In the genomic region with DNA sequence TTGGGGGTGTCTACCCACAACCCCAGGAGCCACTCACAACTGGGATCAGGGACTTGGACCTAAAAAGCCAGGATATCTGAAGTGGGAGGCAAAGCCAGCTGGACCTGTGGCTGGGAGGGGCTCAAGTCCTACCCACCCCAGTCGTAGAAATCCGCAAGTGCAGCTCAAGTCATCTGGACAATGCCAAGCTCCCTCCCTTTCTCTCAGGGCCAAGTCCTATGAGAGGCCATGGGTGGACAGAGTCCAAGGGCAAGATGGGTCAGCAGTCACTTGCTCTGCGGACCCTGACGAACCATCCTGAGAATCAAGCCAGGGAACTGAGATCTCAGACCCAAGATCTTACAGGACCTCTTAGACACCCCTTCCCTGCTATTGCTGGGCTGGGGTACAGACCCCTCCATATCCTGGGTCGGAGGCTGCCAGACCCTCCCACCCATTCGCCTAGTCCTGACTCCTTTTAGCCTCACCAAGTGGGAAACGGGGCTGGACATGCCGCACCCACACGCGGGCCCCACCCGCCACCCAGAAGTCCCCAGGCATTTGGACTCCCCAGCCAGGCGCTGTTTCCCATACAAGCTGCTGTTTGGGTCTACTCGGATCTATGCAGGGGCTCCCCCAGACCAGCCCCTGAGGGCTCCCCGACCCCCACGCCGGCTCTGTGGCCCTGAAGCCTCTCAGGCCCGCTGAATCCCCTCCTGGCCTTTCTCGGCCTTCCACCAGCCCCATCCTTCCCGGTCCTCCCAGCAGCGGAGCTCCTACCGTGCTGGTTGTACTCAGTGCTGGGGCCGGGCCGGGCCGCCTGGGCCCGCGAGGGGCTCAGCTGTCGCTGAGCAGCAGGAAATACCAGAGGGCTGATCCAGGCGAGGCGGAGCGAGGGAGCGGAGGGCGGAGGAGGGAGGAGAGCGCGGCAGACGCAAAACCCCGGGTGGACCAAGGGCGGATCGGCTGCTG, we compare ENCODE assay signal across 9 mouse cellular contexts. TPM values are rescaled to one million over a fixed set of nuclear protein-coding genes. Genes with fewer than 3 reads are reported as not detected.
A peak's percentile ranks its signal among the peaks of the same experiment; 100 is the strongest.
DNase-seq lines count a peak whose midpoint lies in the region; ATAC-seq lines count a peak whose summit lies in the region.
"Had no signal": no experiment of that assay in that cellular context is flagged by ENCODE, and none has a peak within 500 bp of the region (broad histone marks: within the 10 kb centered on the region; RNA-seq: fewer than 3 reads in every experiment).

No protein-coding gene starts in this region.

- WGBS in intestine, embryonic 14.5 days, result 2% methylated on average over 38 of the region's 38 CpGs
- 3% methylated on average over 36 of the region's 38 CpGs for WGBS in midbrain, embryonic 10.5 days

- peak overlapping the region; percentile 86 for H3K4me2 ChIP-seq in intestine, embryonic 14.5 days (ENCODE audit: low read length)

- peak overlapping the region; percentile 83 for H3K27ac ChIP-seq in intestine, embryonic 14.5 days (ENCODE audit: low read depth)
- peak overlapping the region; percentile 89 for H3K27ac ChIP-seq in midbrain, embryonic 10.5 days (replicated peaks)

- H3K27me3 ChIP-seq in intestine, embryonic 14.5 days (replicated peaks; ENCODE audit: control insufficient read depth, insufficient read depth, low read length), result no peaks in the 10 kb centered on the region
- peaks cover 51% of the 10 kb centered on the region for H3K27me3 ChIP-seq in midbrain, embryonic 10.5 days (ENCODE audit: low read depth, poor library complexity, severe bottlenecking)

- 0 out of 2 replicates have a peak, but pooled peaks cover under 1% of the 10 kb centered on the region for H3K36me3 ChIP-seq in intestine, embryonic 14.5 days (ENCODE audit: control insufficient read depth, insufficient read depth, low read length)
- no peaks in the 10 kb centered on the region for H3K36me3 ChIP-seq in midbrain, embryonic 10.5 days

- peak; percentile 65 for DNase-seq in adipocyte (ENCODE audit: low spot score)
- peak; percentile 84 for DNase-seq in embryo, embryonic 10.5 days (ENCODE audit: low spot score)
- peak; percentile 79 to 85 for DNase-seq in gastrocnemius, postnatal 36 days
- DNase-seq in intestine, embryonic 14.5 days (ENCODE audit: low spot score), result peak; percentile 89
- peak; percentile 87 for DNase-seq in left cerebral cortex, postnatal 4 days
- peak; percentile 85 for DNase-seq in midbrain, embryonic 10.5 days (ENCODE audit: low spot score)
- DNase-seq in skeletal muscle tissue, adult 2 months (ENCODE audit: low read depth, low spot score), result peak; percentile 74
- DNase-seq in B cell, adult 2 months, result no peak

- intact Hi-C loops in gastrocnemius, postnatal 36 days (cut with DNase I), result no loop called here
- intact Hi-C loops in left cerebral cortex, postnatal 4 days (cut with DNase I), result no loop called here

- peaks cover 26% of the 10 kb centered on the region for H3K4me1 ChIP-seq in intestine, embryonic 14.5 days (replicated peaks; ENCODE audit: control insufficient read depth, insufficient read depth, low read length)
- H3K4me1 ChIP-seq in midbrain, embryonic 10.5 days, result peaks cover 29% of the 10 kb centered on the region

- no peaks in the 10 kb centered on the region for H3K9me3 ChIP-seq in intestine, embryonic 14.5 days (ENCODE audit: control insufficient read depth, low read length)
- H3K9me3 ChIP-seq in midbrain, embryonic 10.5 days (replicated peaks), result no peaks in the 10 kb centered on the region

- peak overlapping the region; percentile 83 for H3K9ac ChIP-seq in intestine, embryonic 14.5 days (ENCODE audit: low read length)

- peak overlapping the region; percentile 80 for H3K4me3 ChIP-seq in intestine, embryonic 14.5 days (ENCODE audit: low read depth, low read length)
- H3K4me3 ChIP-seq in midbrain, embryonic 10.5 days, result peak overlapping the region; percentile 76

- ATAC-seq in intestine, embryonic 14.5 days (replicated peaks; ENCODE audit: low FRiP score, low TSS enrichment, low read depth), result peak; percentile 90

RNA-seq across cellular contexts. Expression of gene Osbpl5, which starts 17.0 kb away (rescaled TPM):
- 10 to 100 TPM; 14.6 to 15.2 TPM for total RNA-seq in gastrocnemius, postnatal 36 days (2021)
- 34.9 and 39.7 TPM in 2 replicates for polyA plus RNA-seq in intestine, embryonic 14.5 days (2014; fragmentation: Nextera tagmentation; extraction: Ambion mirVana)
- 10 to 100 TPM; 67.5 to 84.1 TPM for total RNA-seq in left cerebral cortex, postnatal 4 days (2021)
- polyA plus RNA-seq in midbrain, embryonic 10.5 days (2016; fragmentation: Nextera tagmentation; extraction: Ambion mirVana), result 11.1 and 16.3 TPM in 2 replicates

RNA-seq across cellular contexts. Expression of gene Mrgprg, which starts 27.0 kb away (rescaled TPM):
- not detected for total RNA-seq in gastrocnemius, postnatal 36 days (2021)
- polyA plus RNA-seq in intestine, embryonic 14.5 days (2014; fragmentation: Nextera tagmentation; extraction: Ambion mirVana), result not detected in 2 replicates
- total RNA-seq in left cerebral cortex, postnatal 4 days (2021), result not detected
- polyA plus RNA-seq in midbrain, embryonic 10.5 days (2016; fragmentation: Nextera tagmentation; extraction: Ambion mirVana), result not detected in 2 replicates
- total RNA-seq: neutrophil, adult 5-6 weeks had no signal

RNA-seq across cellular contexts. Expression of gene Mrgpre, which starts 44.5 kb away (rescaled TPM):
- under 1 TPM; 0.43 to 0.54 TPM for total RNA-seq in gastrocnemius, postnatal 36 days (2021)
- 2.3 and 2.4 TPM in 2 replicates for polyA plus RNA-seq in intestine, embryonic 14.5 days (2014; fragmentation: Nextera tagmentation; extraction: Ambion mirVana)
- 10 to 100 TPM; 15.3 to 16.5 TPM for total RNA-seq in left cerebral cortex, postnatal 4 days (2021)
- polyA plus RNA-seq in midbrain, embryonic 10.5 days (2016; fragmentation: Nextera tagmentation; extraction: Ambion mirVana), result 1.8 and 3.3 TPM in 2 replicates

RNA-seq across cellular contexts. Expression of gene Tnfrsf23, which starts 54.1 kb away (rescaled TPM):
- 1 to 10 TPM; 2.7 to 3.3 TPM for total RNA-seq in gastrocnemius, postnatal 36 days (2021)
- 1.0 and 1.1 TPM in 2 replicates for polyA plus RNA-seq in intestine, embryonic 14.5 days (2014; fragmentation: Nextera tagmentation; extraction: Ambion mirVana)
- total RNA-seq in left cerebral cortex, postnatal 4 days (2021), result 1 to 10 TPM; 2.1 to 2.9 TPM
- 0.30 and 0.38 TPM in 2 replicates for polyA plus RNA-seq in midbrain, embryonic 10.5 days (2016; fragmentation: Nextera tagmentation; extraction: Ambion mirVana)

Comparison
In these comparisons a context has a peak if more than half of its experiments do, and no peak if none do; other contexts are left out.
1. DNase-seq: peak in adipocyte (single experiment), embryo, embryonic 10.5 days (single experiment), gastrocnemius, postnatal 36 days (2 of 2), intestine, embryonic 14.5 days (single experiment), left cerebral cortex, postnatal 4 days (single experiment), midbrain, embryonic 10.5 days (single experiment) and skeletal muscle tissue, adult 2 months (single experiment); none in B cell, adult 2 months (0 of 2).
2. RNA of gene Osbpl5, which starts 17.0 kb away (total RNA-seq): 67.5 to 84.1 TPM in left cerebral cortex, postnatal 4 days; 14.6 to 15.2 TPM in gastrocnemius, postnatal 36 days; every median in the first group is over 4 times any median in the second.
3. RNA of gene Mrgpre, which starts 44.5 kb away (total RNA-seq): 15.3 to 16.5 TPM in left cerebral cortex, postnatal 4 days; 0.43 to 0.54 TPM in gastrocnemius, postnatal 36 days; every median in the first group is over 10 times any median in the second.